Mouse (Mus musculus) forebrain, embryonic 14.5 days (tissue): ENCODE measurements around the gene Olfml2a. TPM values are rescaled to one million over a fixed set of nuclear protein-coding genes. Genes with fewer than 3 reads are reported as not detected.
"Not testable (repeated sequence)": the region's sequence is repeated elsewhere in the genome, so short reads cannot be mapped to it uniquely, and the experiment has no call there.

Experiments used
- ATAC-seq: fragments of 200-750 bp; cut with Nextera tagmentation; 2 replicates; pipeline ENCODE4 v1.8.0; 2017; ENCODE audit warnings: mild to moderate bottlenecking, moderate library complexity
- DNase-seq: peaks from one replicate; pipeline ENCODE4 v3.0.0-alpha.2; 2015; ENCODE audit warnings: low spot score
- H3K27ac ChIP-seq: fragments of 300-500 bp; sonication (generic); 2 replicates; pipeline ENCODE4 v1.5.1; 2014; ENCODE audit warnings: low read depth, mild to moderate bottlenecking, control low read depth, low read length, moderate library complexity
- H3K27me3 ChIP-seq: fragments of 300-500 bp; sonication (generic); replicated peaks from 2 replicates; pipeline ENCODE4 v1.6.1; 2014; ENCODE audit warnings: low read length, control low read depth, mixed read lengths; ENCODE audit not compliant: control insufficient read depth, insufficient read depth
- H3K36me3 ChIP-seq: fragments of 300-500 bp; sonication (generic); 2 replicates; pipeline ENCODE4 v1.6.1; 2014; ENCODE audit warnings: low read length, control low read depth; ENCODE audit not compliant: control insufficient read depth, insufficient read depth
- H3K4me1 ChIP-seq: fragments of 300-500 bp; sonication (generic); 2 replicates; pipeline ENCODE4 v1.6.1; 2014; ENCODE audit warnings: antibody characterized with exemption, low read length, control low read depth; ENCODE audit not compliant: control insufficient read depth, insufficient read depth
- H3K4me2 ChIP-seq: fragments of 300-500 bp; sonication (generic); 2 replicates; pipeline ENCODE4 v1.6.1; 2014; ENCODE audit warnings: mild to moderate bottlenecking, control low read depth, low read length
- H3K4me3 ChIP-seq: fragments of 300-500 bp; sonication (generic); 2 replicates; pipeline ENCODE4 v1.5.1; 2014; ENCODE audit warnings: low read depth, low read length, control low read depth
- H3K9ac ChIP-seq: fragments of 300-500 bp; sonication (generic); 2 replicates; pipeline ENCODE4 v1.6.1; 2014; ENCODE audit warnings: mild to moderate bottlenecking, low read length, control low read depth, moderate library complexity
- H3K9me3 ChIP-seq: fragments of 300-500 bp; sonication (generic); replicated peaks from 2 replicates; pipeline ENCODE4 v1.6.1; 2016; ENCODE audit warnings: low read length, control low read depth, mixed read lengths; ENCODE audit not compliant: control insufficient read depth
- WGBS: fragments of 180-500 bp; shearing (Covaris S2); extraction: QIAGEN DNeasy Blood & Tissue Kit; methylation state at CpG from one replicate; pipeline ENCODE4 v1.1.7; 2014; 5-methylcytosine and 5-hydroxymethylcytosine counted together
- polyA plus RNA-seq: library from polyadenylated mRNA; unstranded; fragments of >200 nt; fragmentation: Nextera tagmentation; extraction: Ambion mirVana; gene quantifications from 2 replicates; pipeline ENCODE4 v1.2.1, GENCODE M21; 2014

Olfml2a gene
- polyA plus RNA-seq, 1 experiment from 2014 or later = 1.9 TPM

- Histone ChIP-seq H3K27me3 (no peaks in the 10 kb centered on the region), H3K9me3 (no peaks in the 10 kb centered on the region), H3K9ac (peak overlapping the region; percentile 94), H3K4me1 (peaks cover 28% of the 10 kb centered on the region), H3K4me2 (peak overlapping the region; percentile 97), H3K27ac (peak overlapping the region; percentile 90), H3K4me3 (peak overlapping the region; percentile 87), H3K36me3 (peaks cover 20% of the 10 kb centered on the region)
- ATAC-seq = peak; percentile 47
- peak; percentile 17 for DNase-seq
- under 1% methylated on average over 18 of the region's 25 CpGs for WGBS
Observed at GRCm38 (mm10) chr2:39008350-39008851, 76.6 kb downstream of the Olfml2a start.

- Histone ChIP-seq H3K4me1 (peaks cover 22% of the 10 kb centered on the region), H3K4me2 (peak overlapping the region; percentile 97), H3K27me3 (no peaks in the 10 kb centered on the region), H3K27ac (no peak overlapping the region), H3K36me3 (peaks cover 20% of the 10 kb centered on the region), H3K9ac (peak overlapping the region; percentile 94), H3K4me3 (peak overlapping the region; percentile 87), H3K9me3 (no peaks in the 10 kb centered on the region)
- WGBS = 38% methylated on average over 3 of the region's 3 CpGs
- peak; percentile 25 for DNase-seq
- ATAC-seq = no peak
Observed at GRCm38 (mm10) chr2:39008954-39009365, 77.2 kb downstream of the Olfml2a start.

GRCm38 (mm10) chr2:39010144-39010543 lies 78.4 kb downstream of the Olfml2a start:
- 97% methylated on average over 4 of the region's 5 CpGs for WGBS
- H3K27ac ChIP-seq, H3K4me2 ChIP-seq, H3K27me3 ChIP-seq, ATAC-seq, H3K9me3 ChIP-seq, H3K9ac ChIP-seq, H3K4me3 ChIP-seq, DNase-seq: not testable (repeated sequence)
- peaks cover 19% of the 10 kb centered on the region for H3K4me1 ChIP-seq
- H3K36me3 ChIP-seq = peaks cover 32% of the 10 kb centered on the region

- ATAC-seq (no peak), DNase-seq (no peak)
- no peaks in the 10 kb centered on the region for H3K9me3 ChIP-seq
- H3K9ac ChIP-seq = no peak overlapping the region
- H3K4me2 ChIP-seq = no peak overlapping the region
- peaks cover 14% of the 10 kb centered on the region for H3K4me1 ChIP-seq
- no peak overlapping the region for H3K4me3 ChIP-seq
- H3K27ac ChIP-seq = no peak overlapping the region
- H3K27me3 ChIP-seq = no peaks in the 10 kb centered on the region
- peaks cover 43% of the 10 kb centered on the region for H3K36me3 ChIP-seq
Observed at GRCm38 (mm10) chr2:39011264-39011663, 79.5 kb downstream of the Olfml2a start.

GRCm38 (mm10) chr2:39011971-39012370 lies 80.2 kb downstream of the Olfml2a start:
- ATAC-seq = no peak
- Histone ChIP-seq H3K36me3 (peaks cover 49% of the 10 kb centered on the region), H3K9ac (no peak overlapping the region), H3K27me3 (no peaks in the 10 kb centered on the region), H3K4me2 (no peak overlapping the region), H3K9me3 (no peaks in the 10 kb centered on the region), H3K4me3 (no peak overlapping the region), H3K27ac (no peak overlapping the region), H3K4me1 (peaks cover 14% of the 10 kb centered on the region)
- no peak for DNase-seq
- 86% methylated on average over 3 of the region's 3 CpGs for WGBS

- ATAC-seq (no peak), DNase-seq (no peak)
- Histone ChIP-seq H3K9me3 (no peaks in the 10 kb centered on the region), H3K27me3 (no peaks in the 10 kb centered on the region), H3K4me2 (no peak overlapping the region), H3K4me1 (peaks cover 11% of the 10 kb centered on the region), H3K36me3 (peaks cover 57% of the 10 kb centered on the region), H3K27ac (no peak overlapping the region), H3K9ac (no peak overlapping the region), H3K4me3 (no peak overlapping the region)
- 90% methylated on average over 7 of the region's 7 CpGs for WGBS
Observed at GRCm38 (mm10) chr2:39012768-39013279, 81.0 kb downstream of the Olfml2a start.

Other genes with a start within 250 kb of the Olfml2a start
- 1.3 and 1.4 TPM in 2 replicates for gene Nr5a1, start 217.4 kb upstream of the Olfml2a start, polyA plus RNA-seq
- 0.67 and 0.95 TPM in 2 replicates for gene Nr6a1, start 4.3 kb upstream of the Olfml2a start, polyA plus RNA-seq
- 1.4 and 1.8 TPM in 2 replicates for gene Wdr38, start 65.5 kb downstream of the Olfml2a start, polyA plus RNA-seq
- gene Arpc5l, start 73.4 kb downstream of the Olfml2a start, polyA plus RNA-seq = 142 and 144 TPM in 2 replicates
- 779 and 875 TPM in 2 replicates for gene Rpl35, start 73.6 kb downstream of the Olfml2a start, polyA plus RNA-seq
- gene Golga1, start 133.6 kb downstream of the Olfml2a start, polyA plus RNA-seq = 36.4 and 41.0 TPM in 2 replicates